Mouse (Mus musculus): ENCODE data around the gene Notum.
"Not testable (repeated sequence)": the region's sequence is repeated elsewhere in the genome, so short reads cannot be mapped to it uniquely, and the experiment has no call there.

The Notum gene

GRCm38 (mm10) chr11:120676951-120677350 is 16.0 kb upstream of the Notum start:
- DNase-seq (ENCODE audit: inconsistent age in 2 of 2, low spot score in 1 of 2): peak; percentile 53 to 77

GRCm38 (mm10) chr11:120675875-120676274 is 14.9 kb upstream of the Notum start:
- not testable (repeated sequence) for DNase-seq (ENCODE audit: inconsistent age in 2 of 2, low spot score in 1 of 2)

- peak in 1 of 2 experiments; percentile 38 for DNase-seq (ENCODE audit: inconsistent age in 2 of 2, low spot score in 1 of 2)
Measured at GRCm38 (mm10) chr11:120673594-120674122, 12.7 kb upstream of the Notum start.

DNA sequence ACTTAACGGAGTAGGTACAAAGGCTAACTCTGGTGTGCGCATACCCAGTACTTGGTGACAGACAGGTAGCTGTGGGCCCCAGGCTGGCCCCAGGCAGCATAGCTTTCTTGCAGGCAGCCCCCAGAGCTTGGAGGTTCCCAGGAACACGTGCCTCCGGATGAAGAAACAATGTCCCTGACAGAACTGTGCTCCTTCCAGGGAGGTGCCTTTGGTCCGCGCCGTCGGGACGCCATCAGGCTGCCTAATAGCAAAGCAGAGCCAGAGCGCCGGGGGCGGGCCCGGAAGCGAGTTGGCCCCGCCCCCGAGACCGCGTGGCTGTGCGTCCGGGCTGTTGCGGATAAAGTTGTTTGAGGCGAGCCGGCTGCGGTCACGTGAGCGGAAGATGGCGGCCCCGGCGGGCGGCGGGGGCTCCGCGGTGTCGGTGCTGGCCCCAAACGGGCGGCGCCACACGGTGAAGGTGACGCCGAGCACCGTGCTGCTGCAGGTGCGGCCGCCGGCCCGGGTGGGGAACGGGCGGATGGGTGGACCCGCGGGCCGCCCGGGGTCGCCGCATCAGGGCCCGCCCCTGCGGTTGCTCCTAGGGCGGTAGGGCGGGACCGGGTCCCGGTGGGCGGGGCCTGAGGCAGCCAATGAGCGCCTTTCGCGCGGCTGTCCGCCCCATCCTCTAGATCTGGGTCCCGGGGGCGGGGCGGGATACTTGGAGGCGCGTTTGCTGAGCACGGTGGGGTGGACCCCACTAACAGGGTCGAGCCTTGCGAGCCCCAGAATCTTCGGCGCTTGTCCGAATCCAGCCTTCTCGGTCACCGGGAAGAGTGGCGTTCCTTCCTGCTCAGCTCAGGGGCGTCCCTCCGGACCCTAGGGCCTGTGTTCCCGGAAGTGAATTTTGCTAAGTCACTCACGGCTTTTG is 12.0 kb upstream of the Notum start, which contains the start of gene Aspscr1:
Gene Aspscr1 (plus strand): TSS at position 287 of the 907 bp plus-strand sequence.
- peak; percentile 97 to 99 for DNase-seq (ENCODE audit: inconsistent age in 2 of 2, low spot score in 1 of 2)

DNA sequence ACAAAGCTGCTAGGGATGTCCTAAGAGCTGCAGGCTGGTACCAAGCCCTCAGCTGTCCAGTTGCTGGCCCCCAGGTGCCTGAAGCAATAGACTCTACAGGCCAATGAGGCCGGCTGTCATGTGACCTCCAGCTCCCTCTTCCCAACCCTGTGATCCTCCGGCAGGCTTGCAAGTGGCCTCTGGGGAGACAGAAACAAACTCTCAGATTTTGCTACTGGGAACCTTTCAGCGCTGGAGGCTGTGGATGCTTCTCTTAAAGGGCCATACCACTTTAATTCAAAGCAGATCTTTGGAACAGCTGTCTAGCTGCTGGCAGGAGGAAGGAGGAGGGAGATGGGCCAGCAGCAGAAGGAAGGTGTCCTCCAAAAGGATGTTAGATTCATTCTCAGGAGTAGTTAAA is 5.6 kb upstream of the Notum start:
- DNase-seq (ENCODE audit: inconsistent age in 2 of 2, low spot score in 1 of 2): no peak

DNA sequence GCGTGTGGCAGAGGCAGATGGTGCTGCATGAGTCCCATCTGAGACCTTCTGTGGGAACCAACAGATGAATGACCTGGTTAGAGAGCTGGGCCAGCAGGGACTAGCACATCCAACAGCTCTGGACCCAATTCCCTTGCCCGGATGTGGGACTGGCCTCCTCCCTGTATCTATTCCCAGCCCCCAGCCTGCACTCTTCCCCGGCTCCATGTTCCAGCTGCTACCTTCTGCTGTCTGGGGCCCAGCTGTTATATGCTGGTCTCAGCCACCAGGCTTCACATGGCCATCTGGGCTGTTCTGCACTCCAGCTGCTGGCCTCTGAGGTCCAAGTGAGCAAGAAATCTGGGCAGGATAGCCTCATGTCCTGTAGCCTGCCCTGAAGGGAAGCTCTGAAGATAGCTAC is 4.4 kb upstream of the Notum start:
- DNase-seq (ENCODE audit: inconsistent age in 2 of 2, low spot score in 1 of 2): no peak

DNA sequence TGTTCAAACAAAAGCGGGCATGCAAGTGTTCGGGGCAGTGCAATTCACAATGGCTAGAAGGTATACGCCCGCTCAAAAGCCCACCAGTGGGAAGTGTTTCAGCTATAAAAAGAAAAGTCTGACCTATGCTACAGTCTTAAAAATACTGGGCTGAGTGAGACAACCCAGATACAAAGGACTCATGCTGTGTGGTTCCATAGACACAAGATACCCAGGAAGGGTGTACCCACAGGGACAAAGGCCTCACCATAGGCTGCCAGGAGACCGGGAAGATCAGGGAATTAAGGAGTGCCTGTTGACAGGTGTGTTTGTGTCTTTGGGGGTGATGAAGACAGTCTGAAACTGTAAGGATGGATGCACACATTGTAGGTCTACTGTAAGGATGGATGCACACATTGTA is 2.7 kb upstream of the Notum start:
- no peak for DNase-seq (ENCODE audit: inconsistent age in 2 of 2, low spot score in 1 of 2)

GRCm38 (mm10) chr11:120662759-120663158 is 1.8 kb upstream of the Notum start:
- peak in 1 of 2 experiments; percentile 63 for DNase-seq (ENCODE audit: inconsistent age in 2 of 2, low spot score in 1 of 2)

DNA sequence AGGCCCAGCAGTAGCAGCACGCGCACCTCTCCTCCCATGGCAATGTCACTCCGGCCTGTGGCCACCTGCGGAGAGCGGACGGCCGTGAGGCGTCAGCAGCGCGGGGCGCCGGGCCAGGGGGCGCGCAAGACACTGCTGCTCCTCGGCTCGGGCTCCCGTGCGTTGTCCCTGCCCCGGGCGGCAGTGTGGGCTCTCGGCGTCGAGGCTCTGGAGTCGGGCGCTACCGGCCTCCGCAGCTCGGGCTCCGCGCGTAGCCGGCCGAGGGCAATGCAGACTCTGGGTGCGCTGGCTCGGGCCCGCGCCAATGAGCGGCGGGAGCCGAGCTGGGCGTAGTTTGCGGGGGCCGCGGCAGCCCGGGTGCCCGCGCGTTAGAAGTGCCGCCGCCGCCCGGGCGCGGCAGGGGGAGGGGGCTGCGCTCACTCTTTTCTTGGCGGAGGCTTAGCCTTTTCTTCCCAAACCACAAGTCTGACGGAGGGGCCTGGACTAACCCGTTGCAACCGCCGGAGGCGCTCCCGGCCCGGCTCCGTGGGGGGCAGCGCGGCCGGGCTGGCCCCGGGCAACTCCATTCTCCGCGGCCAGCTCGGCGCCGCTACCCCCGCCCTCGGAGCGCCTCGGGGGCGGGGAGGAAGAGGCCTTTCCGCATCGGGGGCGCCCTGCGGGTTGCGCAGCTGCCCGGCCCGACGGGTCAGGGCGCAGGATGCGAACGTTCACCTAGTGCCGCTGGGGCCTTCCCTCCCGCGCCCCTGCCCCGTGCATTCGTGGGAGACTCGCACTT is 487 bp downstream of the Notum start:
- DNase-seq (ENCODE audit: inconsistent age in 2 of 2, low spot score in 1 of 2): peak; percentile 54 to 75

GRCm38 (mm10) chr11:120659509-120660300 is 1.3 kb downstream of the Notum start:
- no peak for DNase-seq (ENCODE audit: inconsistent age in 2 of 2, low spot score in 1 of 2)

- DNase-seq (ENCODE audit: inconsistent age in 2 of 2, low spot score in 1 of 2): peak; percentile 85 to 93
Measured at GRCm38 (mm10) chr11:120658876-120659410, 2.0 kb downstream of the Notum start.

DNA sequence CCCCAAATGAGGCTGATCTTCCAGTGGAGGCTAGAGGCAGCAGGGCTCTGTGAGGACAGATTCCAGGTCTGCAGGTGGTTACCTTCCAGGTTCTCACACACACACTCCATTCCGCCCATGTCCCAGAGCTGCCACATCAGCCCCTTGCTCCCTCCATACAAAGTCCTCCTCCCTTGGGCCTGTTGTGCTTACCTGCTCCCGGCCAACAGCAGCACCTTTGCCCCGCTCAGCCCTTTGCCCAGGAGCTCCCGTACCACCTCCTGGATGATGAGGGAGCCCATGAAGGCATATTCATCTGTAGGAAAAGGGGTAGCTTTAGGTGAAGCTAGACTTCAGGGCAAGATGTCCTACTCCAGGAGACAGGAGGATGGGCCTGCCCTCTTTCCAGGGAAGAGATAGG is 3.7 kb downstream of the Notum start:
- no peak for DNase-seq (ENCODE audit: inconsistent age in 2 of 2, low spot score in 1 of 2)

DNA sequence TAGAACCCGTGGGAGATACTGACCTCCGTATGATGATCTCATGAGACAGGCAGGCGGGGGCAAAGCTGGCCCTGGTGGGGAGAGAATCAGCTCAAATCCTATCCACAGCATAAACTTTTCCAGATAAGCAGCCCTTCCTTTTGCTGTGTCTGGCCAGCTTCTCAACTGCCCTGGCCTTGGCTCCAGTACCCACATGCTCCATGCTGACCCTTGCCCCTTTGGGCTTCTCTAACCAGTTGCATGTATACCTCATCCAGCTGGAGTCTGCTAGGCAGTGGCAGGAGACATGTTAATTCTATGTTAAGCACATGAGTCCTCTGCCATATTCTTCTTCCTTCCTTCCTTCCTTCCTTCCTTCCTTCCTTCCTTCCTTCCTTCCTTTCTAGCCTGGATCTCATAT is 6.2 kb downstream of the Notum start:
- DNase-seq (ENCODE audit: inconsistent age in 2 of 2, low spot score in 1 of 2): no peak

DNA sequence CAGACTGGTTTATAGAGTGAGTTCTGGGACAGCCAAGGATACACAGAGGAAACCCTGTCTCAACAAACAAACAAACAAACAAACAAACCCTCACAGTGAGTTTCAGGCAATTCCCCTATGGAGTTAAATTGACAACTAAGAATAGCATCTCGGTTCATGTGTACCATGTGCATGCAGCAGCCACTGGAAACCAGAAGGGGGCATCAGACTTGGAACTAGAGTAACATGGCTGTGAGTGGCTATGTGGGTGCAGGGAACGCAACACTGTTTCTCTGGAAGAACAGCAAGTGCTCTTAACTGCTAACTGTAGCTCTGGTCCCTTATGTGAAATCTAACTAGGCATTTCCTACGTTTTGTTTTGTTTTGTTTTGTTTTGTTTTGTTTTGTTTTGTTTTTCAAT is 9.1 kb downstream of the Notum start:
- no peak for DNase-seq (ENCODE audit: inconsistent age in 2 of 2, low spot score in 1 of 2)

DNA sequence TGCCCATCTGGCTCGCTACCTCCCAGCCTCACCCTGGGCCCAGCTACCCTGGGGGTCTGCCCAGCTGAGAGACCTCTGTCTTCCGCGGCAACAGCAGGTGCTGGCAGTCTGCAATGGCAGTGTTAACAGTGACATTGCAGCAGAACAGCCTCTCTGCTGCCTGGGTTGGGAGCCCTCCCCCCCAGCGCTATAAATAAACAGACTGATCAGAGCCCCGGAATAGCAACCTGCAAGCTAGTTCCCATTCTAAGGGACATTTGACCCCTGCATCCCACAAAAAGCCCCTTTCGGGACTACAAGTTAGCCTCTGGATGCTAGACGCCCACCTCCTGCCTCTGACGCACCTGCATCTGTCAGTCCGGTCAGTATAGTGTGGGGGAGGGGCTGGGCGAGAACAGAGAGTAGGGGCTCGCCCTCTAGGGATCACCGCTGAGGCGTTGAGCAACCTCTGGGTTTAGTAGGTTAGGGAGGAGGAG is 12.9 kb downstream of the Notum start, which contains the start of gene Myadml2:
Gene Myadml2 (minus strand): TSS at position 158 of the 476 bp plus-strand sequence.
- DNase-seq (ENCODE audit: inconsistent age in 2 of 2, low spot score in 1 of 2): peak in 1 of 2 experiments; percentile 63

GRCm38 (mm10) chr11:120647047-120647830 is 13.7 kb downstream of the Notum start:
- no peak for DNase-seq (ENCODE audit: inconsistent age in 2 of 2, low spot score in 1 of 2)

DNA sequence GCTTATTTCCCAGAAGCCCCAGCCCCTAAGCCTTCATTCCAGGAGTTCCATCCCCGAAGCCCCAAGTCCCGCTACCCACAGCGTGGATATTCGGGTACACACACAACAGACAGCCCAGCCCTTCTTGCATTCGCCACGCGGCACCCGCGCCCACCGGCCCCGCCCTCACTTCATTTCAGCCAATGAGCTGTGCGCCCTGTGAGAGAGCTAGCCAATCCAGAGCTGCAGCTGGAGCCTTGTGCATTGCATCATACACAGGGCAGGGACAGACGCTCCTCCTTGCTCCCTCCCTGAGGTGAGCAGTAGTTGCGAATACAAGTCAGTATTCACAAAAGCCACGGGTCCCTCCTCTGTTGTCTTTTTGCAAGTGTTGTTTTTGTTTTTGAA is 17.4 kb downstream of the Notum start, which contains the start of gene Pycr1:
Gene Pycr1 (minus strand): TSS at position 169 of the 387 bp plus-strand sequence.
- peak; percentile 94 to 97 for DNase-seq (ENCODE audit: inconsistent age in 2 of 2, low spot score in 1 of 2)

GRCm38 (mm10) chr11:120642939-120643600 is 17.9 kb downstream of the Notum start:
- DNase-seq (ENCODE audit: inconsistent age in 2 of 2, low spot score in 1 of 2): no peak

- no peak for DNase-seq (ENCODE audit: inconsistent age in 2 of 2, low spot score in 1 of 2)
Measured at GRCm38 (mm10) chr11:120641869-120642268, 19.1 kb downstream of the Notum start.

Data from adrenal gland, adult (tissue).